Mouse (Mus musculus): Measurements from ENCODE around the gene Snx19. TPM values are rescaled to one million over a fixed set of nuclear protein-coding genes. Genes with fewer than 3 reads are reported as not detected.
A peak's percentile ranks its signal among the peaks of the same experiment; 100 is the strongest.

The Snx19 gene
- polyA plus RNA-seq, 1 experiment from 2014 or later = 22.1 TPM

DNA sequence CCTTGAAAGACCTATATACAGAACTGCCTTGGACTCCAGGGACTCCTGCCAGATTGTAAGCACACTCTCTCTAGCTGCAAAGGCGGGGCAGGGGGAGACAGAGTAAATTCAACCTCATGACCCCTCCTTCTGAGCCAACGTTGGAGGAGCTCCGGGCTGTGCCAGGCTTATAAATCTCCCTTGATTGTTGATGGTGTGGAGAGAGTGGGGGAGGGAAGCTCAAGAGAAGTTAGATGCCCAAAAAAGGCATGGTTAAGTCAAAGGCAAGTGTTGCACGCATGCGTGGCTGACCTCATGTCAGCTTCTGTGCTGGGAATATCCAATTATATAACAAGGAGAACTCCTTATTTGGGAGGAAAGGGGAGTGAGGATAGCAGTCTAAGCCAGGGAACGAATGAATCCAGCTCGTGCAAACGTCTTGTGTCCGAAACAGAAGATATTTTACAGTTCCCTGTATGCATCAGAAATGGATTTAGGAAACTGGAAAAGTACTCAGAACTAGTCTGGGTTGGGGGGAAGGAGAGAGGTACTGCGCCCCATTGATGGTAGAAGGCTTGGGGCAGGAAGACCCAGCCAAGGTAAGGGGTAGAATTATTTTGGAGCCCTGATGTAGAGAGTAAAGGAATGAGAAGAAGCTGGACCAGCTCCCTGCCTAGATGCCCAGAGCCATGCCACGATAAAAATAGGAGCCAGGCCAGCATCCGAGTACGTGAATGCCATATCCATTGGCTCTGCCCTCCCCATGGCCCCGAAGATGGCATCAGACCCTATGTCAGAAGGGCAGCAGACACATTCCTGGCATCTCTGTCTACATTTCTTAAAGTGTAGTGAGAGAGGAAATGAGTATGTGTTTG is 18.6 kb downstream of the Snx19 start:
- H3K27ac ChIP-seq (replicated peaks) = no peak overlapping the region
- H3K9me3 ChIP-seq = no peaks in the 10 kb centered on the region
- no peaks in the 10 kb centered on the region for H3K4me1 ChIP-seq (replicated peaks)
- no peaks in the 10 kb centered on the region for H3K27me3 ChIP-seq
- peak; percentile 72; the same call in 1 of the 2 replicates for ATAC-seq (ENCODE audit: low FRiP score, low read depth)
- no peak overlapping the region for H3K4me3 ChIP-seq
- H3K4me2 ChIP-seq = no peak overlapping the region
- H3K36me3 ChIP-seq = peaks cover 54% of the 10 kb centered on the region
- H3K9ac ChIP-seq = no peak overlapping the region
- 85% methylated on average over 14 of the region's 14 CpGs for WGBS

- Histone ChIP-seq H3K4me1 (replicated peaks) (no peaks in the 10 kb centered on the region), H3K9ac (no peak overlapping the region), H3K9me3 (no peaks in the 10 kb centered on the region), H3K4me2 (no peak overlapping the region), H3K27me3 (no peaks in the 10 kb centered on the region), H3K27ac (replicated peaks) (no peak overlapping the region), H3K4me3 (no peak overlapping the region), H3K36me3 (peaks cover 47% of the 10 kb centered on the region)
- no peak for ATAC-seq (ENCODE audit: low FRiP score, low read depth)
- 88% methylated on average over 1 of the region's 1 CpGs for WGBS
Measured at GRCm38 (mm10) chr9:30446126-30446525, 19.2 kb downstream of the Snx19 start.

GRCm38 (mm10) chr9:30448459-30448858 is 21.6 kb downstream of the Snx19 start:
- Histone ChIP-seq H3K4me1 (replicated peaks) (no peaks in the 10 kb centered on the region), H3K27me3 (no peaks in the 10 kb centered on the region), H3K27ac (replicated peaks) (no peak overlapping the region), H3K9ac (no peak overlapping the region), H3K36me3 (peaks cover 44% of the 10 kb centered on the region), H3K4me3 (no peak overlapping the region), H3K9me3 (no peaks in the 10 kb centered on the region), H3K4me2 (no peak overlapping the region)
- no peak for ATAC-seq (ENCODE audit: low FRiP score, low read depth)
- WGBS = 27% methylated on average over 4 of the region's 4 CpGs

DNA sequence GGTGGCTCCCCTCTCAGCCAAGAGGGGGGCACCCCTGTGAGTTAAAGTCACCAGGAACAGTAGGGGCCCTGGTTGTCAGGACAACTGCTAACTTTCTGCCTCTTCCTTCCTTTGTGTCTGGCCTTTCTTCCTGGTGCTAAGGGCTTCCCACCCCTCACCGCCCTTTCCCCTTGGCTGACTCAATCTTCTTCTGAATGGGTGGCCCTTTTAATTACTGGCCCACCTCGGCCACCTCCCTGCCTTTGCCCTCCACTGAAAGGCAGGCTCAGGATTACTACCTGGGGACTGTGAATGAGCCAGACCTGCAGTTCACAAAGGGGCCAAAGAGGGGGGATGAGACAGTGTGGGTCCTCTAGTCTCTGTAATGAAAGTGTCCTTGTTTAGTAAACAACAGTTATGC is 23.0 kb downstream of the Snx19 start:
- WGBS = 18% methylated on average over 2 of the region's 2 CpGs
- H3K27ac ChIP-seq (replicated peaks) = no peak overlapping the region
- H3K27me3 ChIP-seq = no peaks in the 10 kb centered on the region
- peaks cover 32% of the 10 kb centered on the region for H3K36me3 ChIP-seq
- H3K4me3 ChIP-seq = no peak overlapping the region
- ATAC-seq (ENCODE audit: low FRiP score, low read depth) = no peak
- no peaks in the 10 kb centered on the region for H3K4me1 ChIP-seq (replicated peaks)
- H3K9ac ChIP-seq = no peak overlapping the region
- no peaks in the 10 kb centered on the region for H3K9me3 ChIP-seq
- no peak overlapping the region for H3K4me2 ChIP-seq

DNA sequence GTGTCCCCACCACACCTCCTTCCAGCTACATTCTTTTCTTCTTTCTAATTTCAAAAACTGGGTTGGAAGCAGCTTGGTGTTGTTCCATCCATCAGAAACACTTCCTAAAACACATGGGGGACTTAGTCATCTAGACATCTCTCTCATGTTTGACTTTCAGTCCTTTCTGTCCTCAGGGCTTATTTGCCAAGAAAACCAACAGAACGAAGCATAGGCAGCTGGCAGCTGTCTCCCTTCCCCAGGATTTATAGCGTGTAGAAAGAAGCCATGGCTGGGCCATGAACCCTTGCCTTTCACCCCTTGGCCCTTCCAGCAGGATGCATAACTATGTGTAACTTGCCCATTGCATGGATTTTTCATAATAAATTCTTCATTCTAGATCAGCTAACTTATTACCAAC is 23.9 kb downstream of the Snx19 start:
- no peak overlapping the region for H3K9ac ChIP-seq
- WGBS = 66% methylated on average over 2 of the region's 2 CpGs
- H3K4me2 ChIP-seq = no peak overlapping the region
- H3K9me3 ChIP-seq = no peaks in the 10 kb centered on the region
- no peak for ATAC-seq (ENCODE audit: low FRiP score, low read depth)
- no peaks in the 10 kb centered on the region for H3K4me1 ChIP-seq (replicated peaks)
- peaks cover 28% of the 10 kb centered on the region for H3K36me3 ChIP-seq
- no peaks in the 10 kb centered on the region for H3K27me3 ChIP-seq
- H3K27ac ChIP-seq (replicated peaks) = no peak overlapping the region
- H3K4me3 ChIP-seq = no peak overlapping the region

DNA sequence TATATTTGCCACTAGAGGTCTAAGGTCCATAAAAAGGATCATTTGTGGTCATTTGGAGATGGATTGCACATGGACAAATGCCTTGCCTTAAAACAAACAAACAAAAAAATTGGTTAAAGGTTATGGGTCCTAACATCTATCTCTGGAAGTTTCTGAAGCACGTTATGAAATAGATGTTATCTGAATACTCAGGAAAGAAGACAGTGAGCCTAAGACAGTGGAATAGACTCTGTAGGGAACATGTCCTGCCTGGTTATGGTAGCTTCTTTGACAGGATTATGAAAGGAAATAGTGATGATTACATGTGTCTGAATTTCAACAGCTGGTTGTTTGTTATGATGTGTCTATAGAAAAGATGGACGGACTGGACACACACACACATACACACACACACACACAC is 27.6 kb downstream of the Snx19 start:
- H3K9ac ChIP-seq = no peak overlapping the region
- 96% methylated on average over 2 of the region's 2 CpGs for WGBS
- H3K4me2 ChIP-seq = no peak overlapping the region
- H3K27ac ChIP-seq (replicated peaks) = no peak overlapping the region
- H3K4me1 ChIP-seq (replicated peaks) = no peaks in the 10 kb centered on the region
- H3K9me3 ChIP-seq = no peaks in the 10 kb centered on the region
- no peak for ATAC-seq (ENCODE audit: low FRiP score, low read depth)
- no peak overlapping the region for H3K4me3 ChIP-seq
- H3K27me3 ChIP-seq = no peaks in the 10 kb centered on the region
- peaks cover 22% of the 10 kb centered on the region for H3K36me3 ChIP-seq

DNA sequence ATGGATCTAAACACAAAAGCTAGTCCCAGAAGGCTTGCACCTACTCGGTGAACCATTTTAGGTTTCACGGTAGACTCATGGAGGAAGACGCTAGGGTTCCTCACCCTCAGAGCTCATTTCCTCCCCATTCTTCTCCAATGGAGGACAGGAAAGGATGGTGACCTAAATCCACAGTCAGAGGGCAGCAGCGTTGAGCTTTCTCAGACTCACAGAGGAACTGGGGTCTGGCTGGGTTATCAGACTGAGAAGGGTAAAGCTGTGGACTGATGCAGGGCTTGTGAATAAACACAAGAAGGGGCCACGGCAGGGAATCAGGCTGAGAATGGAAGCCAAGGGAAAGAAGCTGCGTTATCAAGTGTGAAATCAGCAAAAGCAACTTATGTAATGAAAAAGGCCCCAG is 29.3 kb downstream of the Snx19 start:
- Histone ChIP-seq H3K36me3 (peaks cover 25% of the 10 kb centered on the region), H3K27me3 (no peaks in the 10 kb centered on the region), H3K9ac (no peak overlapping the region), H3K4me2 (no peak overlapping the region), H3K9me3 (no peaks in the 10 kb centered on the region), H3K4me1 (replicated peaks) (no peaks in the 10 kb centered on the region), H3K27ac (replicated peaks) (no peak overlapping the region), H3K4me3 (no peak overlapping the region)
- 84% methylated on average over 6 of the region's 6 CpGs for WGBS
- no peak for ATAC-seq (ENCODE audit: low FRiP score, low read depth)

GRCm38 (mm10) chr9:30460501-30460900 is 33.6 kb downstream of the Snx19 start:
- no peak for ATAC-seq (ENCODE audit: low FRiP score, low read depth)

GRCm38 (mm10) chr9:30464661-30465060 is 37.8 kb downstream of the Snx19 start:
- Histone ChIP-seq H3K36me3 (peaks cover 42% of the 10 kb centered on the region), H3K27ac (replicated peaks) (no peak overlapping the region), H3K27me3 (no peaks in the 10 kb centered on the region), H3K4me3 (no peak overlapping the region), H3K9ac (no peak overlapping the region), H3K4me2 (no peak overlapping the region), H3K9me3 (no peaks in the 10 kb centered on the region), H3K4me1 (replicated peaks) (no peaks in the 10 kb centered on the region)
- no peak for ATAC-seq (ENCODE audit: low FRiP score, low read depth)
- 87% methylated on average over 4 of the region's 4 CpGs for WGBS

More at GRCm38 (mm10) chr9:30460501-30460900, 33.6 kb downstream of the Snx19 start:
- Histone ChIP-seq H3K4me2 (no peak overlapping the region), H3K27ac (replicated peaks) (no peak overlapping the region), H3K36me3 (peaks cover 34% of the 10 kb centered on the region), H3K27me3 (no peaks in the 10 kb centered on the region), H3K9ac (no peak overlapping the region), H3K9me3 (no peaks in the 10 kb centered on the region), H3K4me3 (no peak overlapping the region), H3K4me1 (replicated peaks) (no peaks in the 10 kb centered on the region)
- WGBS = 84% methylated on average over 8 of the region's 8 CpGs

- Histone ChIP-seq H3K4me1 (replicated peaks) (no peaks in the 10 kb centered on the region), H3K4me3 (no peak overlapping the region), H3K36me3 (no peaks in the 10 kb centered on the region), H3K9ac (no peak overlapping the region), H3K27me3 (no peaks in the 10 kb centered on the region), H3K27ac (replicated peaks) (no peak overlapping the region), H3K4me2 (no peak overlapping the region), H3K9me3 (no peaks in the 10 kb centered on the region)
- ATAC-seq (ENCODE audit: low FRiP score, low read depth) = 0 out of 2 replicates have a peak, but pooled peaks have one; percentile 13
- WGBS = 69% methylated on average over 4 of the region's 4 CpGs
Measured at GRCm38 (mm10) chr9:30480043-30480442, 53.1 kb downstream of the Snx19 start.

- H3K9ac ChIP-seq = no peak overlapping the region
- H3K4me1 ChIP-seq (replicated peaks) = no peaks in the 10 kb centered on the region
- H3K27ac ChIP-seq (replicated peaks) = no peak overlapping the region
- peak; percentile 94 for ATAC-seq (ENCODE audit: low FRiP score, low read depth)
- no peak overlapping the region for H3K4me3 ChIP-seq
- H3K27me3 ChIP-seq = no peaks in the 10 kb centered on the region
- no peaks in the 10 kb centered on the region for H3K9me3 ChIP-seq
- H3K4me2 ChIP-seq = no peak overlapping the region
- WGBS = 2% methylated on average over 6 of the region's 6 CpGs
- H3K36me3 ChIP-seq = no peaks in the 10 kb centered on the region
Measured at GRCm38 (mm10) chr9:30480464-30480863, 53.6 kb downstream of the Snx19 start.

- Histone ChIP-seq H3K4me3 (no peak overlapping the region), H3K27ac (replicated peaks) (no peak overlapping the region), H3K36me3 (no peaks in the 10 kb centered on the region), H3K9me3 (no peaks in the 10 kb centered on the region), H3K9ac (no peak overlapping the region), H3K4me1 (replicated peaks) (no peaks in the 10 kb centered on the region), H3K27me3 (no peaks in the 10 kb centered on the region), H3K4me2 (no peak overlapping the region)
- ATAC-seq (ENCODE audit: low FRiP score, low read depth) = no peak
- 93% methylated on average over 4 of the region's 4 CpGs for whole genome bisulfite sequencing
Measured at GRCm38 (mm10) chr9:30482116-30482515, 55.2 kb downstream of the Snx19 start.

- Histone ChIP-seq H3K36me3 (no peaks in the 10 kb centered on the region), H3K27me3 (no peaks in the 10 kb centered on the region), H3K4me3 (no peak overlapping the region), H3K9me3 (no peaks in the 10 kb centered on the region), H3K9ac (no peak overlapping the region), H3K27ac (replicated peaks) (no peak overlapping the region), H3K4me1 (replicated peaks) (no peaks in the 10 kb centered on the region), H3K4me2 (no peak overlapping the region)
- WGBS = 89% methylated on average over 3 of the region's 3 CpGs
- no peak for ATAC-seq (ENCODE audit: low FRiP score, low read depth)
Measured at GRCm38 (mm10) chr9:30484183-30484582, 57.3 kb downstream of the Snx19 start.
